Mouse (Mus musculus) liver, postnatal 0 days (tissue): ENCODE results near the gene Adrm1.

Source experiments
- CTCF ChIP-seq: sonication (generic); IDR thresholded peaks from 2 replicates; pipeline ENCODE4 v1.5.1; 2016; ENCODE audit warnings: antibody characterized with exemption, low read depth
- EP300 ChIP-seq: IDR thresholded peaks from 2 replicates; pipeline ENCODE4 v1.6.1; 2016; ENCODE audit warnings: antibody characterized with exemption, low read depth, mild to moderate bottlenecking

- TF ChIP-seq CTCF = no peak
- no peak for TF ChIP-seq EP300
Observed at GRCm38 (mm10) chr2:180126195-180126594, 45.1 kb upstream of the Adrm1 start.
